In genomic region chr2:170450933-170451332, GRCm38 (mm10) we compare ENCODE assay signal across 7 mouse cellular contexts. TPM values are rescaled to one million over a fixed set of nuclear protein-coding genes. Genes with fewer than 3 reads are reported as not detected.
DNase-seq lines count a peak whose midpoint lies in the region; ATAC-seq and TF ChIP-seq lines count a peak whose summit lies in the region.

No protein-coding gene starts in this region.

- WGBS in intestine, postnatal 0 days = 3% methylated on average over 9 of the region's 9 CpGs
- WGBS in limb, embryonic 10.5 days = 15% methylated on average over 9 of the region's 9 CpGs
- 12% methylated on average over 9 of the region's 9 CpGs for WGBS in midbrain, embryonic 13.5 days

- H3K27me3 ChIP-seq in intestine, postnatal 0 days (replicated peaks; ENCODE audit: control insufficient read depth, insufficient read depth, low read length) = no peaks in the 10 kb centered on the region
- H3K27me3 ChIP-seq in limb, embryonic 10.5 days (ENCODE audit: low read depth, poor library complexity, severe bottlenecking) = no peaks in the 10 kb centered on the region
- H3K27me3 ChIP-seq in midbrain, embryonic 13.5 days = 0 out of 2 replicates have a peak, but pooled peaks cover 14% of the 10 kb centered on the region

- peak; percentile 60 for ATAC-seq in intestine, postnatal 0 days
- peak; percentile 58; the same call in 1 of the 2 replicates for ATAC-seq in midbrain, embryonic 13.5 days

- H3K9ac ChIP-seq in intestine, postnatal 0 days (ENCODE audit: low read depth, low read length) = no peak overlapping the region
- H3K9ac ChIP-seq in midbrain, embryonic 13.5 days (replicated peaks) = no peak overlapping the region

- no peaks in the 10 kb centered on the region for H3K9me3 ChIP-seq in intestine, postnatal 0 days (ENCODE audit: control insufficient read depth)
- H3K9me3 ChIP-seq in limb, embryonic 10.5 days (replicated peaks) = no peaks in the 10 kb centered on the region
- H3K9me3 ChIP-seq in midbrain, embryonic 13.5 days = no peaks in the 10 kb centered on the region

- no peaks in the 10 kb centered on the region for H3K4me1 ChIP-seq in intestine, postnatal 0 days (replicated peaks; ENCODE audit: control insufficient read depth, insufficient read depth, low read length)
- peaks cover 4% of the 10 kb centered on the region; the same call in 1 of the 2 replicates for H3K4me1 ChIP-seq in limb, embryonic 10.5 days
- H3K4me1 ChIP-seq in midbrain, embryonic 13.5 days (replicated peaks) = no peaks in the 10 kb centered on the region; the same call in 1 of the 2 replicates

- H3K4me2 ChIP-seq in intestine, postnatal 0 days (replicated peaks; ENCODE audit: low read depth) = peak overlapping the region; percentile 49
- H3K4me2 ChIP-seq in midbrain, embryonic 13.5 days (replicated peaks) = no peak overlapping the region

- H3K27ac ChIP-seq in intestine, postnatal 0 days (ENCODE audit: low read depth, low read length) = no peak overlapping the region
- no peak overlapping the region for H3K27ac ChIP-seq in limb, embryonic 10.5 days
- H3K27ac ChIP-seq in midbrain, embryonic 13.5 days = no peak overlapping the region

- peak; percentile 88 for TF ChIP-seq CTCF in intestine, postnatal 0 days (IDR thresholded peaks at IDR 0.05; ENCODE audit: low read depth)

- H3K4me3 ChIP-seq in intestine, postnatal 0 days (ENCODE audit: low read depth, low read length) = no peak overlapping the region
- H3K4me3 ChIP-seq in limb, embryonic 10.5 days = no peak overlapping the region
- H3K4me3 ChIP-seq in midbrain, embryonic 13.5 days (replicated peaks) = no peak overlapping the region

- intact Hi-C loops in gastrocnemius, postnatal 36 days (cut with DNase I) = no loop called here

- DNase-seq in adrenal gland, adult 18-20 months (ENCODE audit: low spot score in 2 of 2) = peak; percentile 61 to 73
- DNase-seq in embryo, embryonic 10 days (ENCODE audit: low spot score) = peak; percentile 92
- DNase-seq in gastrocnemius, postnatal 36 days = peak; percentile 67 to 74
- peak; percentile 91 for DNase-seq in limb, embryonic 10.5 days (ENCODE audit: low spot score)
- DNase-seq in spleen, adult 12 weeks (ENCODE audit: low spot score) = peak; percentile 19

- H3K36me3 ChIP-seq in intestine, postnatal 0 days (ENCODE audit: control insufficient read depth, insufficient read depth) = no peaks in the 10 kb centered on the region
- H3K36me3 ChIP-seq in limb, embryonic 10.5 days = no peaks in the 10 kb centered on the region
- H3K36me3 ChIP-seq in midbrain, embryonic 13.5 days = no peaks in the 10 kb centered on the region

RNA-seq across cellular contexts. Expression of gene Bcas1, which starts 23.3 kb away (rescaled TPM):
- under 1 TPM; 0.36 to 0.38 TPM for total RNA-seq in adrenal gland, adult 18-20 months (2021)
- total RNA-seq in gastrocnemius, postnatal 36 days (2021) = 1 to 10 TPM in 1 of 2 experiments, under 1 TPM in 1; 0.89 to 2.1 TPM
- polyA plus RNA-seq in intestine, postnatal 0 days (2015; fragmentation: Nextera tagmentation; extraction: Ambion mirVana) = 4.7 and 5.6 TPM in 2 replicates
- 0.23 and 0.45 TPM in 2 replicates for polyA plus RNA-seq in limb, embryonic 10.5 days (2016; fragmentation: Nextera tagmentation; extraction: Ambion mirVana)
- polyA plus RNA-seq in midbrain, embryonic 13.5 days (2015; fragmentation: Nextera tagmentation; extraction: Ambion mirVana) = 8.3 and 9.1 TPM in 2 replicates

RNA-seq across cellular contexts. Expression of gene Pfdn4, which starts 45.3 kb away (rescaled TPM):
- total RNA-seq in adrenal gland, adult 18-20 months (2021) = 10 to 100 TPM; 17.7 to 19.4 TPM
- 10 to 100 TPM; 12.1 to 12.6 TPM for total RNA-seq in gastrocnemius, postnatal 36 days (2021)
- 54.6 and 58.3 TPM in 2 replicates for polyA plus RNA-seq in intestine, postnatal 0 days (2015; fragmentation: Nextera tagmentation; extraction: Ambion mirVana)
- polyA plus RNA-seq in limb, embryonic 10.5 days (2016; fragmentation: Nextera tagmentation; extraction: Ambion mirVana) = 102 and 107 TPM in 2 replicates
- 127 and 147 TPM in 2 replicates for polyA plus RNA-seq in midbrain, embryonic 13.5 days (2015; fragmentation: Nextera tagmentation; extraction: Ambion mirVana)

RNA-seq across cellular contexts. Expression of gene Cyp24a1, which starts 46.0 kb away (rescaled TPM):
- not detected for total RNA-seq in adrenal gland, adult 18-20 months (2021)
- not detected for total RNA-seq in gastrocnemius, postnatal 36 days (2021)
- polyA plus RNA-seq in intestine, postnatal 0 days (2015; fragmentation: Nextera tagmentation; extraction: Ambion mirVana) = not detected in 2 replicates
- polyA plus RNA-seq in limb, embryonic 10.5 days (2016; fragmentation: Nextera tagmentation; extraction: Ambion mirVana) = not detected in 2 replicates
- polyA plus RNA-seq in midbrain, embryonic 13.5 days (2015; fragmentation: Nextera tagmentation; extraction: Ambion mirVana) = 0.10 and 0.17 TPM in 2 replicates

Comparison
In these comparisons a context has a peak if more than half of its experiments do, and no peak if none do; other contexts are left out.
1. DNase-seq: peak in every context shown above with its lines; median percentile 92 in embryo, embryonic 10 days; 91 in limb, embryonic 10.5 days; 70 in gastrocnemius, postnatal 36 days; 67 in adrenal gland, adult 18-20 months; 19 in spleen, adult 12 weeks.